Mouse (Mus musculus) neural tube, embryonic 14.5 days (tissue): ENCODE measurements at regions not wholly inside any gene's neighbourhood (a gene's known extent, or its start where the extent isn't known, plus 50 kb on each side); places are given as distances from the start of the nearest gene placed in this dataset.
A peak's percentile ranks its signal among the peaks of the same experiment; 100 is the strongest.
"Not testable (repeated sequence)": the region's sequence is repeated elsewhere in the genome, so short reads cannot be mapped to it uniquely, and the experiment has no call there.

Experiments used
- ATAC-seq: fragments of 200-750 bp; cut with Nextera tagmentation; 2 replicates; pipeline ENCODE4 v1.8.0; 2017; ENCODE audit warnings: low read depth, mild to moderate bottlenecking, moderate TSS enrichment, moderate library complexity
- H3K27ac ChIP-seq: fragments of 300-500 bp; sonication (generic); 2 replicates; pipeline ENCODE4 v1.5.1; 2014; ENCODE audit warnings: low read depth, mild to moderate bottlenecking, control low read depth, low read length, moderate library complexity, mixed read lengths
- H3K27me3 ChIP-seq: fragments of 300-500 bp; sonication (generic); 2 replicates; pipeline ENCODE4 v1.6.1; 2014; ENCODE audit warnings: low read length; ENCODE audit not compliant: control insufficient read depth, insufficient read depth
- H3K36me3 ChIP-seq: fragments of 300-500 bp; sonication (generic); 2 replicates; pipeline ENCODE4 v1.6.1; 2014; ENCODE audit warnings: low read length, mixed read lengths; ENCODE audit not compliant: control insufficient read depth, insufficient read depth
- H3K4me1 ChIP-seq: fragments of 300-500 bp; sonication (generic); 2 replicates; pipeline ENCODE4 v1.6.1; 2014; ENCODE audit warnings: low read length; ENCODE audit not compliant: control insufficient read depth, insufficient read depth
- H3K4me2 ChIP-seq: fragments of 300-500 bp; sonication (generic); 2 replicates; pipeline ENCODE4 v1.6.1; 2014; ENCODE audit warnings: mild to moderate bottlenecking, low read depth, low read length, control low read depth
- H3K4me3 ChIP-seq: fragments of 300-500 bp; sonication (generic); 2 replicates; pipeline ENCODE4 v1.5.1; 2014; ENCODE audit warnings: low read depth, low read length, control low read depth, mixed read lengths
- H3K9ac ChIP-seq: fragments of 300-500 bp; sonication (generic); replicated peaks from 2 replicates; pipeline ENCODE4 v1.6.1; 2014; ENCODE audit warnings: low read depth, mild to moderate bottlenecking, control low read depth, low read length, mixed read lengths
- H3K9me3 ChIP-seq: fragments of 300-500 bp; sonication (generic); 2 replicates; pipeline ENCODE4 v1.6.1; 2016; ENCODE audit warnings: low read length; ENCODE audit not compliant: control insufficient read depth
- WGBS: fragments of 180-500 bp; shearing (Covaris S2); extraction: QIAGEN DNeasy Blood & Tissue Kit; methylation state at CpG from one replicate; pipeline ENCODE4 v1.1.7; 2014; 5-methylcytosine and 5-hydroxymethylcytosine counted together

DNA sequence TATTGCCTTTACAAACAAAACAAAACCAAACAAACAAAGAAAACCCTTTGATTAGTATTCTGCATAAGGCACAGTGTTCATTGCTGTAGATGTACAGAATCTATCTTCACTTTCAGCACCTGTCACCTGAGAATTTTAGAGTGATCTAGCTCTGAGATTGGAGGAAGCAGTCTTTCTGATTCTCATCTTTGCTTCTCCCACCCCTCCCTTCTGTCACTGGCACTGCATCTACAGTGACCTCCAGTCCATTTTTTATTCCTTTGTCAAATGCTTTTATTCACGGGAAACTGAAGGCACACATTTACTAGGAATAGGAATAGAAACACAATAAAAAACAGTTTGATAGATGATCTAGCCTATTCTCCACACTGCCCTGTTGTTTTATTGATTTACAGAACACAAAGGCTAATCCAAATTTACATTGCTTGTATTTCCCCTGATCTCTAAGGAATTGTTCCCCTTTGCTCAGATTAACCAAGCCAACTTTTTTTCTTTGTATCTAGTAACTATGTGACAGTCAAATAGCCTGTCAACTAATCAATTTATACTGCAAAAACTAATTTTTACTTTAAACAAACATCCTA lies 488.2 kb upstream of the Stxbp6 start:
- peak; percentile 31 for ATAC-seq
- no peak overlapping the region for H3K4me2 ChIP-seq
- 11% methylated on average over 1 of the region's 1 CpGs for WGBS
- peak overlapping the region; percentile 76 for H3K27ac ChIP-seq
- peaks cover 19% of the 10 kb centered on the region; the same call in 1 of the 2 replicates for H3K4me1 ChIP-seq
- H3K9ac ChIP-seq, result no peak overlapping the region
- no peaks in the 10 kb centered on the region for H3K9me3 ChIP-seq
- no peaks in the 10 kb centered on the region for H3K27me3 ChIP-seq
- H3K36me3 ChIP-seq, result no peaks in the 10 kb centered on the region
- H3K4me3 ChIP-seq, result no peak overlapping the region

DNA sequence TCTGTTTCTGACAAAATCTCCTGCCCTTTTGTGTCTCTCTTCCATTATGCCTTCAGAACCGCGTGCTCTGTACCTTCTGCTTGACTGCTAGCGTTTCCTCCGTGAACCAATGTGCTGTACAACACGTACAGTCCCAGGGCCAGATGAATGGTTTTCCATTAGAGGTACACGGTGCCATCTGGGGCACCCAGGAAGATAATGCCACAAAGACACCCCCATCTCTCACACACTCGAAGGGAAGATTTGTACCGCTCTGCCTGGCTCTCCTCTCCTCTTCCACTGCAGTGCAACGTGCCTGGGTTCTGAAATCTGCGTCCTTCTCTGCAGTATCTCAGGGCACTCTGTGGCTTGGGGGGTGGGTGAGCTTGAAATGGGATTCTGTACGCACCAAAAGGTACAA lies 487.4 kb upstream of the Stxbp6 start:
- no peak overlapping the region for H3K4me3 ChIP-seq
- H3K27ac ChIP-seq, result peak overlapping the region; percentile 76
- no peak overlapping the region for H3K9ac ChIP-seq
- H3K36me3 ChIP-seq, result no peaks in the 10 kb centered on the region
- peaks cover 19% of the 10 kb centered on the region; the same call in 1 of the 2 replicates for H3K4me1 ChIP-seq
- 17% methylated on average over 11 of the region's 11 CpGs for WGBS
- no peaks in the 10 kb centered on the region for H3K9me3 ChIP-seq
- H3K27me3 ChIP-seq, result no peaks in the 10 kb centered on the region
- no peak overlapping the region for H3K4me2 ChIP-seq
- peak; percentile 71 for ATAC-seq

DNA sequence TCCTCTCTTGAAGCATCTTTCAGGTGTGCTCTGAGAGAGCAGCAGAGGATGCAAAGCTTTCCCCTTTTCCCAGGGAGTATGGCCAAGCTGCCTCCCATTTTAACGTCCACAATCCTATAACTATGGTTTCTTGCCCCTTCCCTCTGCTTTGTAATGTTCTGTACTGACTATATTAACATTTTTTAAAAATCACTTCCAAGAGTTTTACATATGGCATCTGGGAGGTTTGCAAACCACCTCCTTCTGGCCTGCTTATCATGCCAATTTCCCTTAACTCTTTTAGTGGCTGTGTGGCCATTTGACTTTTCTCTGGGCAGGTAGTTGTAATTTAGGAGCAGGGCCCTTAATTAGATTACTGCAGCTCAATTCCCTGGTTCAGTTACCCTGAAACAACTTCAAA lies 486.9 kb upstream of the Stxbp6 start:
- H3K36me3 ChIP-seq, result no peaks in the 10 kb centered on the region
- WGBS, result 40% methylated on average over 1 of the region's 1 CpGs
- H3K9me3 ChIP-seq, result no peaks in the 10 kb centered on the region
- H3K9ac ChIP-seq, result no peak overlapping the region
- no peak overlapping the region for H3K4me3 ChIP-seq
- H3K27ac ChIP-seq, result peak overlapping the region; percentile 76
- peaks cover 19% of the 10 kb centered on the region; the same call in 1 of the 2 replicates for H3K4me1 ChIP-seq
- H3K27me3 ChIP-seq, result no peaks in the 10 kb centered on the region
- H3K4me2 ChIP-seq, result no peak overlapping the region
- no peak for ATAC-seq

DNA sequence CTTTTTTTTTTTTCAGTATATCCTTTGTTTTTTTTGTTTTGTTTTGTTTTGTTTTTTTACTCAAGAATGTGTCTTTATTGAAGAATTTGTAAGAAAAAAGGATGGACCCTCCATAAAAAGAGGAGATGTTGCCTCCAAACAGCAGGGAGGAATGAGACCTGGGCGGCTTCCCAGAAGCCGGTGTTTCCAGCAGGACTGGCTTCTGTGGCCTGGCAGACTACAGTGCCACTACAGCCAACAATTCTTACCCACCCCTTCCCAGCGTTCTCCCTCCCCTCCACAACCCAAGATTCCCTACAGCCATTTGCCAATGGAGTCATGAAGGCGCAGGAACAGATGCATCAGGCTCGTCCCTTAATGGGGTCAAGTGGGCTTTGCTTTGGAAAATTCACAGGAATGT lies 475.4 kb upstream of the Stxbp6 start:
- WGBS, result 91% methylated on average over 5 of the region's 5 CpGs
- not testable (repeated sequence) for H3K4me1 ChIP-seq, H3K9ac ChIP-seq, H3K4me2 ChIP-seq, H3K36me3 ChIP-seq, H3K4me3 ChIP-seq, H3K27ac ChIP-seq, H3K27me3 ChIP-seq, H3K9me3 ChIP-seq, ATAC-seq

DNA sequence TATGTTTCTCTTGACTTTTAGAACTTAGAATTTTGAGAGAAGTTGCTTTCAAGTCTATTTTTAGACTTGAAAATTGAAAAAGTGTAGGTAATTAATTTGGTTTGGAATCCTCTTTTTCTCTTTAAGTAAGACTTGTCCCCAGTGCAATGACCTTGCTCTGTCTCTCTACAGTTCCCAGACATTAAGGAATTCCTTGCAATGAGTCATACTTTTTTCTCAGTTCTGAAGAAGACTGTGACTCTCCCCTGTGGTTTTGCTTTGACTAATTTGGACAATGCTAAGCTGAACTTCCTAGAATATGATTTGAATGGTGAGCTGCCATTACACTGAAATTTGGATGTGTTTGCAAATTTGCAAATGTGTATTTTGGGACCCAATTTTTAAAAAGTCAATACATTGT lies 445.0 kb upstream of the Stxbp6 start:
- H3K27me3 ChIP-seq, result no peaks in the 10 kb centered on the region
- H3K4me1 ChIP-seq, result no peaks in the 10 kb centered on the region
- no peaks in the 10 kb centered on the region for H3K36me3 ChIP-seq
- no peak for ATAC-seq
- H3K4me2 ChIP-seq, result no peak overlapping the region
- no peak overlapping the region for H3K9ac ChIP-seq
- H3K9me3 ChIP-seq, result no peaks in the 10 kb centered on the region
- H3K4me3 ChIP-seq, result no peak overlapping the region
- no peak overlapping the region for H3K27ac ChIP-seq

DNA sequence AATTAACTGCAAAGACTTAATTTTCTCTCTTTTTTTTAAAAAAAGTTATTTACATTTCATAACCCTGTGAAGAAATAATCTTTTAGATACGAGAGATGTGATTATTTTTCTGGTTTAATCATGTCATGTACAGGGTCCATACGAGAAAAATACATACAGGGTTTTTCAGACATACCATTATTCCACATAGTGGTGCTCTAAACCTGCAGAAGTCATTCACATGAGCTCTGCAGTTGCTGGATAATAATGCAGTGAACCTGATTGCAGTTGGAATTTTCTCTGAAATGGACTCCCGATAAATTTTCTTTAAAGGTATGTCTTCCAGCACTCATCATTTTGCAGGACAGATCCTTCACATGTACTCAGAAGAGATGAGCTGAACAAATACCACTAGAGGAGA lies 439.9 kb upstream of the Stxbp6 start:
- Histone ChIP-seq H3K9ac (no peak overlapping the region), H3K4me3 (no peak overlapping the region), H3K4me1 (no peaks in the 10 kb centered on the region), H3K36me3 (no peaks in the 10 kb centered on the region), H3K4me2 (no peak overlapping the region), H3K27ac (no peak overlapping the region), H3K27me3 (no peaks in the 10 kb centered on the region), H3K9me3 (no peaks in the 10 kb centered on the region)
- WGBS, result 67% methylated on average over 3 of the region's 3 CpGs
- ATAC-seq, result no peak

DNA sequence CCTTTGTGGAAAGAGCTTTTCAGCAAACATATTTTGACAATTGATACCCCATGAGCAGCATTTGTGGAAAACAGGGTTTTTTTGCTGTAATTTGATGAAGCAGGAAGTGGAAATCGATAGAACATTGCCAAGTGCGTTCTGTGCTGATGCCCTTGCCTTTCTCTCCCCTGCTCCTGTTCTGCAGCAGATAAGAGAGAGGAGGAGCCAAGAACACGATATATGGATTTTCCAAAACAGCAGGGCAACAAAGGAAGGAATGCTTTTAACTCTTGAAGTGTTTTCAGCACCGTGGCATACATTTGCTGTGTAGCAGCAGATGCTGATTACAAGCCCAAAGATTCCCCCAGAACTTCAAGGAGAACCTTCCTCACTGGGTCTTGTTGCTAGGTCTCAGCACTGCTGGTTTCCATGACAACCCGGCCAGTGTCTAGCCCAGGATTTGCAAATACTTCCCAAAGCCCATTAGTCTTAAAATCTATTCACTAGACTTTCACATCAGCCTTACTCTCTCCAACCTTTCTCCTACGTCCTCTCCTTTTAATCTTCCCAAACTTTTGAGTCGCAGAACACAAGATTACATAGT lies 433.0 kb upstream of the Stxbp6 start:
- Histone ChIP-seq H3K4me2 (no peak overlapping the region), H3K36me3 (no peaks in the 10 kb centered on the region), H3K4me3 (no peak overlapping the region), H3K4me1 (no peaks in the 10 kb centered on the region), H3K9ac (no peak overlapping the region), H3K27me3 (no peaks in the 10 kb centered on the region), H3K9me3 (no peaks in the 10 kb centered on the region), H3K27ac (no peak overlapping the region)
- ATAC-seq, result no peak
- WGBS, result 50% methylated on average over 7 of the region's 7 CpGs

DNA sequence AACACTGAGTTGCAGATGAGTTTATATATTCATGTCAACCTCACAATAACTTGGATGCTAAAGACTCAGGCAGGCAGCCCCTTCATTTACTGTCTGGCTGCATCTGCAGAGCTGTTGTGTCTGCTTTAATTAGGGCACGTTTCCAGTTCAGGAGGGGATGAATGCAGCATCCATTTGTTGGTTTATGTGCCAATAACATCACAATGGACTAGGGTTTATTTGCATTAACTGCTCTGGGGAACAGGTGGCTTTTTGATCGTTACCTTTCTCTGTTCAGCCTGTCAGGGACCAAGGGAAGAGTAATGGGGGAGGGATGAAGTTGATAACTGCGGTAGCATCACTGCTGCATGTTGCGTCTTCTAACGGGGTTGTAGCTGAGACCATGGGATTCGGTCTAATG lies 425.3 kb upstream of the Stxbp6 start:
- no peaks in the 10 kb centered on the region for H3K9me3 ChIP-seq
- 33% methylated on average over 6 of the region's 6 CpGs for WGBS
- H3K4me2 ChIP-seq, result no peak overlapping the region
- no peaks in the 10 kb centered on the region for H3K36me3 ChIP-seq
- H3K4me3 ChIP-seq, result no peak overlapping the region
- ATAC-seq, result peak; percentile 60; the same call in 1 of the 2 replicates
- H3K27me3 ChIP-seq, result no peaks in the 10 kb centered on the region
- H3K9ac ChIP-seq, result no peak overlapping the region
- H3K27ac ChIP-seq, result no peak overlapping the region
- H3K4me1 ChIP-seq, result no peaks in the 10 kb centered on the region

DNA sequence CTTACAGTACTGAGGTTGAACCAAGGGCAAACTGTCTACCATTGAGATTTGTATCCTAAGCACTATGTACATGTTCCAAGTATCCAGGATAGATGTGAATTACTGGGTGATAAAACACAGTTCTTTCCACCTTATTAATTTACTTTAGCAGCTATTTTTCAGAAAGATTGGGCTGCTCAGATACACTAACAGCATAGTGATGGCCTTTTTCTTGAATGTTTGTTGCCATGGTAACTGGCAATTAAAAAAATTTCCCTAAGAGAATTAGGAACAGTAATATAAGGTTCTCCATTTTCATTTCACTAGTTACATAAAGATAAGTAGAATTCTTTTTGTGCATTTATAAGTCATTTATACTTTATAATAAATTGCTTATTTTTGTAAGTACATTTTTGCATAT lies 423.7 kb upstream of the Stxbp6 start:
- Histone ChIP-seq H3K4me2 (no peak overlapping the region), H3K9me3 (no peaks in the 10 kb centered on the region), H3K9ac (no peak overlapping the region), H3K27ac (no peak overlapping the region), H3K4me1 (no peaks in the 10 kb centered on the region), H3K36me3 (no peaks in the 10 kb centered on the region), H3K27me3 (no peaks in the 10 kb centered on the region), H3K4me3 (no peak overlapping the region)
- ATAC-seq, result no peak
